Mouse (Mus musculus): ENCODE data around the gene Adm.
A peak's percentile ranks its signal among the peaks of the same experiment; 100 is the strongest.
"Not testable (repeated sequence)": the region's sequence is repeated elsewhere in the genome, so short reads cannot be mapped to it uniquely, and the experiment has no call there.

Adm gene

GRCm38 (mm10) chr7:110627486-110628272, at the start of gene Adm:
Gene Adm (plus strand): TSS chr7:110627661.
- peak; percentile 91 to 92 for DNase-seq

GRCm38 (mm10) chr7:110583705-110584104, 43.8 kb upstream of the Adm start:
- peak in 1 of 2 experiments; percentile 41 for DNase-seq

GRCm38 (mm10) chr7:110584159-110584558, 43.3 kb upstream of the Adm start:
- no peak for DNase-seq

DNA sequence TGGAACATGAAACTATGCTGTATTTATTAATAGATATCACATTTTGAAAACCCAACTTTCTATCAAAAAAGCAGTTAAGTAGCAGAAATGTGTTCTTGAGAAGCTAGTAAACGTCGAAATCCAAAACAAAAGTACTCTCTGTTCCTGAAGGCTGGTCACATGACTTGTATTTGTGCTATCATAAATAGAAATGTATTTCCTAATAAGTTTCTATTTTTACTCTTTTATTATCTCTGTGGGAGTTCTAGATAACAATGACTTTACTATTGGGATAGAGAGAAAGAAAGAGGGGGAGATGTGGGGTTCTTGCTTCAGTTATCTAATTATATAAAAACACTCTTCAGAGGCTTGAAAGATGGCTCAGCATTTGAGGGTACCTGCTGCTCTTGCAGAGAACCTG, 42.2 kb upstream of the Adm start:
- no peak for DNase-seq

- no peak for DNase-seq
Measured at GRCm38 (mm10) chr7:110587721-110588120, 39.7 kb upstream of the Adm start.

DNA sequence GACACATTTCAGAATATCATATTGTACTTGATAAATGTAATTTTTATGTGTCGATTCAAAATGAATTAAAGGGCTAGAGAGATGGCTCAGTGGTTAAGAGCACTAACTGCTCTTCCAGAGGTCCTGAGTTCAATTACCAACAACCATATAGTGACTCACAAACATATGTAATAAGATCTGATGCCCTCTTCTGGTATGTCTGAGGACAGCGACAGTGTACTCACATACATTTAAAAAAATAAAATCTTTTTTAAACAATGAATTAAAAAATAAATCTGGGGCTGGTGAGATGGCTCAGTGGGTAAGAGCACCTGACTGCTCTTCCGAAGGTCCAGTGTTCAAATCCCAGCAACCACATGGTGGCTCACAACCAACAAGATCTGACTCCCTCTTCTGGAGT, 33.5 kb upstream of the Adm start:
- DNase-seq: not testable (repeated sequence)

DNA sequence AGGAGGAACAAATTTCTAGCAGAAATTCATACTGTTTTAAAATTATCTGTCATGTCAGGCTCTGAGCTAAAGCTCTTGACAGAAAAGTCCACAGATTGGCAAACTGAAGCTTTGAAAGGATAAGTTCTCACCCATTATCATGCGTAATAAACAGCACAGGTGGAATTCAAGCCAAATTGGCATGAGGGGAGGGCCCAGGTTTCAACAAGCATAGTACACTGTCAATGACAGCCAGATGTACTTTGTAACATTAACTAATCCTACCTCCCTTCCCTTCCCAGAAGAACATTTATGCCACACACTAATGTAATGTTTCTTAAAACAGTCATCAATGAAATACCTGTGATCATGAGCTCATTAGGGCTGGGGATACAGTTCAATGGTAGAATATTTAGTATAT, 30.3 kb upstream of the Adm start:
- no peak for DNase-seq

DNA sequence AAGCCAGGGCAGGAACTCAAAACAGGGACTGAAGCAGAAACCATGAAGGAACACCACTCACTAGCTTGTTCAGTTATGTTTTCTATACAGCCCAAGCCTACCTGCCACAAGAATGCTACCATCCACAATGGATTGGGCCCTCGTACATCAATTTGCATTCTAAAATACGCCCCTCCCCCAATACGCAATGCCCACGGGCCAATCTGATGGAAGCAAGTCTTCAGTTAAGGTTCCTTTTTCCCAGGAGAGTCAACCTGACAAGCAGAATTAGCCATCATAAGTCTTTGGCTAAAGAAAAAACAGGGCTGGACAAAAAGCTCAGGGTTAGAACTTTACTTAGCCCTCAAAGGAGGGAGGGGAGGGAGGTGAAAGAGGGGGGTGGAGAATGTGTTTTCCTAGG, 22.0 kb upstream of the Adm start:
- no peak for DNase-seq

DNA sequence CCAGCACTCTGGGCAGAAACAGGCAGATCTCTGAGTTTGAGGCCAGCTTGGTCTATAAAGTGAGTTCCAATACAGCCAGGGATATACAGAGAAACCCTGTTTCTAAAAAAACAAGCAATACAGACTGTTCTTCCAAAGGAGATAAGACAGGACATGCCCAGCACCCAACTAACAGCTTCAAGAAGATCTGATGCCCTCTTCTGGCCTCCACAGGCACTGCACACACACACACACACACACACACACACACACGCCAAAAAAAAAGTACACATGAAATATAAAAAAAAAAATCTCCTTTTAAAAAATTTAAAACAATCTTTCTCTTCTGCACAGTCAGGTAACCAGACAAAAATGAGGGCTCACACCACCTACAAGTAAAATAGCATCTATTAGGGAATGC, 20.6 kb upstream of the Adm start:
- no peak for DNase-seq

GRCm38 (mm10) chr7:110613381-110614132, 13.9 kb upstream of the Adm start:
- no peak for DNase-seq

DNA sequence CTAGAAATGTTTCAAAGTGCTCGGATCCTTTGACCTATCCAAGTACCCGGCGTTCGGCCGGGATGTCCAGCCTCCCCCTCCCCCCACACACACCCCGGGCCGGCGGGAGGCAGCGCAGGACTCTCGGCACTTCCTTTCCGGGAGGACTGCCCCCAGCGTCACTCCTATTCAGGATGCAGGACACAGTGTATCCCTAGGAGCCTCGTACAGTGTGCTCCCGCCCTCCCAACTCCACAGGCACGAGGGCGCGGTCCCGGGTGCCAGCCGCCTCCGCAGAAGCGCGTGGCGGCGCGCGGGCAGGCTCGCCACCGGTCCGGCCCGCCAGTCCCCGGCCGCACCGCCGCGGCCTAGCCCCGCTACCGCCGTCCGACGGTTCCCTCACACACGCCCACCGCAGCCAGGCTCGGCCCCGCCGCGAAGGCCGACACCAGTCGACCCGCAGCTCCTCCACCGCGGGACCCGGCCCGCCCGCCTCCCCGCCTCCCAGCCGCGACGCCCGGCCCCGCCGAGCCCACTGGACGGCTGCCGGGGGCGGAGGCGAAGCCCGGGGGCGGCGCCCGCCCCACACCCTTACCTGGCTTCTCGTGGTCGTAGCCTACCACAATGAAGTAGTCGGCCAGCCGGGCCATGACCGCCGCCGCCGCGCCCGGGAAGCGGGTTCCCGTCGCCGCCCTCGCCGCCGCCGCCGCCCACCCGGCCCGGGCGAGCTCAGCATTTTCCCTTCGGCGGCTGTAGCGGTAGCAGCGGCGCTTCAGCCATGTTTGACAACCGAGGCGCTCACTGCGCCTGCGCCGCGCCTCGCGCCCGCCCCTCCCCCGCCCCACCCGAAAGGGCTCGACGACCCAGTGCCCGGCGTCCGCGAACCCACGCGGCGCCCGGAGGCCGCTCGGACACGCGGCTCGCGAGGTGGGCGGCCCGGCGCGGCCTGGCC, 13.1 kb upstream of the Adm start, which contains the start of gene Sbf2:
TSS of gene Sbf2 (minus strand) at position 790 of the 931 bp plus-strand sequence.
- peak; percentile 88 to 96 for DNase-seq

GRCm38 (mm10) chr7:110615151-110615631, 12.3 kb upstream of the Adm start:
- peak; percentile 75 to 88 for DNase-seq

GRCm38 (mm10) chr7:110615792-110616191, 11.7 kb upstream of the Adm start:
- peak; percentile 74 to 86 for DNase-seq

- DNase-seq: no peak
Measured at GRCm38 (mm10) chr7:110619086-110619611, 8.3 kb upstream of the Adm start.

DNA sequence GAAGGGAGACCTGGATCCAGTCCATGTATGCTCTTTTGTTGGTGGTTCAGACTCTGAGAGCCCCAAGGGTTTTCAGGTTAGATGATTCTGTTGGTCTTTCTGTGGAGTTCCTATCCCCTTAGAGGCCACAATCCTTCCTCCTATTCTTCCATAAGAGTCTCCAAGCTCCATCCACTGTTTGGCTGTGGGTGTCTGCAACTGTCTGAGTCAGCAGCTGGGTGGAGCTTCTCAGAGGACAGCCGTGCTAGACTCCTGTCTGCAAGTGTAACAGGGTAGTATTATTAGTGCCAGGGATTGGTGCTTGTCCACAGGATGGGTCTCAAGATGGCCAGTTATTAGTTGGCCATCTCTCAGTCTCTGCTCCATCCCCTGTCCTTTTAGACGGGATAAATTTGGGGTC, 3.4 kb upstream of the Adm start:
- peak in 1 of 2 experiments; percentile 6 for DNase-seq

GRCm38 (mm10) chr7:110624961-110625360, 2.5 kb upstream of the Adm start:
- peak in 1 of 2 experiments; percentile 67 for DNase-seq

DNA sequence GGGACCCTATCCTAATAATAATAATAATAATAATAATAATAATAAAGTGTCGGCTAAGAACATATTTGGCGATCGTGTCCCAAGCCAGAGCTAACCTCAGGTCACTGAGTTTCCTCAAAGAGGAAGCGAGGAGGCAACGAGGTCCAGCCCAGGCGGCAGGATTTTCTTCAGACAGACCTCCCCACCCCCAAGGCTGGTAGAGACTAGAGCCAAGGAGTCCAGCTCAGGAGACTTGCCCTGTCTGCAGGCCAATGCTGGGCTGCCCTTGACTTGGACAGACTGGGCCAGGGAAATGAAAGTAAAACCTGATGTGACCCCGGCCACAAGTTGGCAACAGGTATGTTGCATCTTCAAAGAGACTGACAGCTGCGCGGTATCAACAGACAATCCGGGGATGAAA, 2.0 kb upstream of the Adm start:
- DNase-seq: peak in 1 of 2 experiments; percentile 62

DNA sequence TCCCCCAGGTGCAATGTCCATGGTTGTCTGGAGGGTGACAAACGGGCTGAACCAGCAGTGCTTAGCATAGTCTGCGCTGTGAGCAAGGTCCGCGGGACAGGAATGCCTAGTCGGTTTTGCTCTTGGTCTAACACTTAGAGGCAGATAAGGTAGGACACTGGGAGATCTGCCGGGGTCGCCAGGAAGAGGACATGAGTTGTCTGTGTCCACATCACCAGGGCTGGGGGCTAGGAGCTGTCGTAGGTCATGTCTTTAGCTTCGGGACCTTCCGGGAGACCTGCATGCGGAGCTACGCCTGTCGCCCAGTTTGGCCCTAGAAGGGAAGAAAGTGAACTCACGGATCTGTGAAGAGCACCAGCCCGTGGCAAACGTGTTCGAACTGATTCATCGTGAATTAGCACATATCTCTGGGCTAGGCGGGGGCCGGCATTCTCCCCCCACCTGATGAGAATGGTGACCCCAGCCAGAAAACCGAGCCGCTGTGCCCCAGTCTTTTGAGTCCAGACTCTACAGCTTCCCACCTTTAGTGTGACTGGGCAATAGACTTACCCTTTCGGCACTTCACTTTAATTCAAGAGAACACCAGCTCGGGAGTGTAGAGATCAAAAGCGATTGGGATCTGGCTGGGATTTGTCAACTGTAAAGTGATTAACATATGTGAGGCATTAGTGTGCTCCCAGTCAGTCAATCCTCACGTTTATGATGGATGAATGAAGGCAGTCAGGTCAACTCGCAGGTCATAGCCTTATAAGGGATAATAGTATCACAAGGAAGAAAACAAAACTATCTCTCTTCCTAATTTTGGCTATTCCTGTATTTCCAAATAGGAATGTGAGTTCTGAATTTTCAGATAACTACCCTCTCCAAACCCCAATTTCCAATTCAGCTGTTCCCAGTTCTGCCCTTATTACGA, 1.0 kb upstream of the Adm start:
- peak; percentile 60 to 78 for DNase-seq

DNA sequence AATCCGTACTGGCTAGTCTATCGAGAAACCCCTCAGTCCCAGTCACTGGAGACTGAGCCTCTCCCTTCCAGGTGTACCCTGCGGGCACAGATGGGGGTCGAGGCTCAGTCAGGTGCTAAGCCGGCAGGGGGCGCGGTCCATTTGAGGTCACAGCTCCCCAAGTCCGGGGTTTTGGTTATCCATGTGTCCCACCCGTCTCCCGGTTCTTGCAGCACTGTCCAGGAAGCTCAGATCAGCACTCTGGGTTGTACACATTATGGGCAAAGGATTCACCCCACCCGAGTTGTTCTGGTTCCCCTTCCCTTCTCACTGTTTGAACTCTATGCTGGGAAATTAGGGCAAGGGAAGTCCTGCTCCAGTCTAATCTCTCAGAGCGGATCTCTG, 370 bp upstream of the Adm start:
- peak; percentile 49 to 59 for DNase-seq

DNA sequence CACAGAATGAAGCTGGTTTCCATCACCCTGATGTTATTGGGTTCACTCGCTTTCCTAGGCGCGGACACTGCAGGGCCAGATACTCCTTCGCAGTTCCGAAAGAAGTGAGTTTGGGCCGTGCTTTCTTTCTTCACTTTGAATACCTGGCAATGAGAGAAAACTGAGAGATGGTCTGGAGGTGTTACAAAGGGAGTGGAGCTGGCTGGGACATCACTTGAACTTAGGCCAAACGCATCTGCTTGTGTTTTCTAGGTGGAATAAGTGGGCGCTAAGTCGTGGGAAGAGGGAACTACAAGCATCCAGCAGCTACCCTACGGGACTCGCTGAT, 776 bp downstream of the Adm start:
- peak in 1 of 2 experiments; percentile 44 for DNase-seq

- DNase-seq: peak; percentile 56 to 59
Measured at GRCm38 (mm10) chr7:110628611-110629354, 1.3 kb downstream of the Adm start.
